Mouse (Mus musculus): ENCODE results near the gene Exoc3l2.

Exoc3l2 gene

GRCm38 (mm10) chr7:19520032-19520431 lies 56.9 kb downstream of the Exoc3l2 start:
- in situ Hi-C loops (cut with MboI, MseI) = no loop called here

GRCm38 (mm10) chr7:19523017-19523756 lies 60.1 kb downstream of the Exoc3l2 start:
- in situ Hi-C loops (cut with MboI, MseI) = no loop called here

DNA sequence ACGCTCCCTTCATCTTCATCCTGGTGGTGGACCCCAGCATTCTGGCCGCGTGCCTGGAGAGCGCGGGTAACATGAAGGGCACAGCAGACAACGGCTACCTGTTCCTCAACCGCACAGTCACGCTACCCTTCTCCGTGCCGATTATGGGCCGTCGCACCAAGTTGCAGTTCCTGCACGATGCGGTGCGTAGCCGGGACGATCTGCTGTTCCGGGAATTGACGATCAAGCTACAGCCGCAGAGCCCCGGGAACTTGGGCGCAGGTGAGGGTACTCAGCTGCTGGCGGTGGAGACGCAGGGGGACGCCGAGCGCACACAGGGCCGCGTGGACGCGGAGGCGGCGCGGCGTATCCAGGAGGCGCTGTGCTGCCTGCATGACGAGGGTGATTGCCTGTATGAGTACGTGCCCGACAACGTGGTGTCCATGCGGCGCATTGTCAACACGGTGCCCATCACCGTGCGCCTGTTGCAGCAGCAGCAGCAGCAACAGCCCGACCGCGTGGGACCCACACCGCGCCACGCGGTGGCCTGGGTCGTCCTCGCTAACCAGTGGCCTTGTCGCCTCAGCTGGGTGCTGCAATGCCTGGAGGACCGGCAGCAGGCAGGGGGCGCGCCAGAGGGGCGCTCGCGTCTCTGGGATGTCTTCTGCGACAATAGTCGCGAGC lies 60.8 kb downstream of the Exoc3l2 start:
- in situ Hi-C loops (cut with MboI, MseI) = no loop called here

- in situ Hi-C loops (cut with MboI, MseI) = no loop called here
These were observed 61.4 kb downstream of the Exoc3l2 start for GRCm38 (mm10) chr7:19524420-19525104.

- in situ Hi-C loops (cut with MboI, MseI) = no loop called here
These were observed 62.0 kb downstream of the Exoc3l2 start for GRCm38 (mm10) chr7:19525105-19525481.

DNA sequence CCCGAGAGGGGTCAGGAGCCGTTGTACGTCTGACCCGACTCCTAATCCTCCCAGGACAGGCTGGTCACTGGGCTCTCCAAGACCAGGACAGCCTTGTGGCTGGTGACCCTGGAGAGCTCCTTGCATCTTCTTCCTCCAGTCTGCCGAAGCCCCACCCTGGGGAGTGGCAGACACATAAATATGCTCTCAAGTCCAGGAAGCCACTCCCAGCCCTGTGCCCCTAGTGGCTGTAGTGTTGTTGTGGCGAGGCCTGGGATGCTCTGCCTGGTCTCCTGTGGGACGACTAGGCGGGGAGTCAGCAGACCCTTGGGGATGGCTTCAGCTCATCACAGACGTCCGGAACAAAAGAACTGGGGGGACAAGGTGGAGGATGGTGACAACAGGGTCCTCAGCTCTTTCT lies 67.9 kb downstream of the Exoc3l2 start:
- in situ Hi-C loops (cut with MboI, MseI) = no loop called here

DNA sequence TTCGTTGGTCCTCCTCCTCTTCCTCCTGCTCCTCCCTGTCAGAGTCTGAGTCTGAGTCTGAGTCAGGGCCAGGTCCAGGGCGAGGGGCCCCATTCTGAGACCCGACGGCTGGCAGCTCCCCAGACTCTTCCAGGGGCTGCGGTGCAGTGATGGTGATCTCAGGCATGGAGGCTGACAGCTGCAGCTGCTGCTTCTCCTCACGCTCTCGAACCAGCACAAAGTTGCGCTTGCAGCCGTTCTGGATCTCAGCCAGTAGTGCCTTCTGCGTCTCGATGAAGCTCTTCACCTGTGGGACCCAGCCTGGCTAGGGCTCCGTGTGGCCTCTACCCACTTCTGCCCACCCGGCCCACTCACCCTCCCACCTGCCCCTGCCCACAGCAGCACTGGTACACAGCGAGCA lies 69.1 kb downstream of the Exoc3l2 start:
- in situ Hi-C loops (cut with MboI, MseI) = no loop called here

DNA sequence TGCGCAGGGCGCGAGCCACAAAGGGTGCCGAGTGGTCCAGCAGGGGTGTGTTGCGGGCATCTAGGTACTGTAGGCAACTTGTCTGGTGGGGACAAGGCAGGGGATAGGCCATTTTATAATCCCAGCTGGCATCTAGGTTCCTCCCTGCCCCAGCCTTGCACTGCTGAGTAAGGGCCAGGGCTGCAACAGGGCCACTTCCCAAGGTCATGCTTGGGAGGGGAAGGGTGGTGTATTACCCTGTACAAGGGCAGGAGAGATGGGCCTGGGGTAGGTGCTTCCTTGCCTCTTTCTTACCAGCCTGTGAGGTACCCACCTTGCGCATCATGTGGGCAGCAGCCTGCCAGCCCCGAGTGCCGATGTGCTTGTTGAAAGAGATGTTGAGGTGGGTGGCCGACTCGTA lies 71.5 kb downstream of the Exoc3l2 start:
- in situ Hi-C loops (cut with MboI, MseI) = no loop called here

- in situ Hi-C loops (cut with MboI, MseI) = no loop called here
These were observed 77.8 kb downstream of the Exoc3l2 start for GRCm38 (mm10) chr7:19540771-19541566.

DNA sequence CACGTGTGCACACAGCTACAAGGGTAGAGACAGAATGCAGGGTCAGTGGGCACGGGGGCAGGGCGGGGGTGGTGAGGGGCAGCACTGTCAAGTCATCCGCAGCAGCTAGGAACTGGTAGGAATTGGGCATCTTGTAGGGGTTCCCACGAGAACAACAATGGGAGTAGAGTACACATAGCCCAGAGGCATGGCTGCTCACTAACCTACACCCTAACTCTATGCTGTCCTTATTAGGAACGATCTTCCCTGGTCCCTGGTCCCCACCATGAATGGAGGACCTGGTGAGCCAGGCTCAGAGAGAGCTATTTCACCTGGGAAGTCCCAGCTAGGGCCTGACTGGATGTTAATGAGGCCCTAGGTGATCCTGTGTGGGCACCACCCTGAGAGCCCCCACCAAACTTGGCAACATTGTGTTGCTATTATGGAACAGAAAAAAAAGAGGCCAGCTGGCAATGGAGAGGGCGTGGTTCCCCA lies 78.6 kb downstream of the Exoc3l2 start:
- in situ Hi-C loops (cut with MboI, MseI) = no loop called here

- in situ Hi-C loops (cut with MboI, MseI) = no loop called here
These were observed 79.1 kb downstream of the Exoc3l2 start for GRCm38 (mm10) chr7:19542155-19542691.

GRCm38 (mm10) chr7:19543584-19543983 lies 80.5 kb downstream of the Exoc3l2 start:
- in situ Hi-C loops (cut with MboI, MseI) = no loop called here

- in situ Hi-C loops (cut with MboI, MseI) = no loop called here
These were observed 82.9 kb downstream of the Exoc3l2 start for GRCm38 (mm10) chr7:19546007-19546406.

All from T-helper 2 cell (primary cell).